Mouse (Mus musculus) cerebellum, adult 2 months (tissue): ENCODE measurements around the gene Cited4. TPM values are rescaled to one million over a fixed set of nuclear protein-coding genes. Genes with fewer than 3 reads are reported as not detected.

Experiments
- DNase-seq, 2 experiments: peaks; one replicate each; pipeline ENCODE4 v3.0.0; 2021
- H3K27ac ChIP-seq: fragments of 200-500 bp; 2 replicates; pipeline ENCODE4 v1.5.1; 2012; ENCODE audit warnings: low read length, control low read depth, inconsistent platforms; ENCODE audit not compliant: insufficient read depth
- H3K27me3 ChIP-seq: fragments of 200-500 bp; 2 replicates; pipeline ENCODE4 v1.6.1; 2012; ENCODE audit warnings: inconsistent platforms, mild to moderate bottlenecking, low read length, moderate library complexity; ENCODE audit not compliant: control insufficient read depth, insufficient read depth
- H3K4me1 ChIP-seq: fragments of 200-500 bp; 2 replicates; pipeline ENCODE4 v1.6.1; 2011; ENCODE audit warnings: low read length; ENCODE audit not compliant: control insufficient read depth, insufficient read depth
- H3K4me3 ChIP-seq: fragments of 200-500 bp; replicated peaks from 2 replicates; pipeline ENCODE3; 2011; ENCODE audit warnings: mild to moderate bottlenecking, low read depth, low read length, control low read depth; ENCODE audit not compliant: insufficient read depth
- CTCF ChIP-seq: fragments of 200-500 bp; IDR thresholded peaks from 2 replicates; pipeline ENCODE4 v1.5.1; 2011; ENCODE audit warnings: low read depth, mild to moderate bottlenecking, control low read depth, low read length, moderate library complexity, borderline replicate concordance; ENCODE audit not compliant: insufficient read depth
- POLR2A ChIP-seq: fragments of 200-500 bp; IDR thresholded peaks from 2 replicates; pipeline ENCODE4 v1.6.1; 2011; ENCODE audit warnings: low read length, control low read depth, borderline replicate concordance; ENCODE audit not compliant: insufficient read depth
- whole genome bisulfite sequencing: fragments of 180-500 bp; shearing (Covaris S2); methylation state at CpG from one replicate; pipeline ENCODE4 v1.1.7; 2018; 5-methylcytosine and 5-hydroxymethylcytosine counted together
- polyA plus RNA-seq: library from polyadenylated mRNA; depleted of rRNA; stranded (reverse); fragments of >200 nt; gene quantifications from 2 replicates; pipeline ENCODE4 v1.2.3, GENCODE M21; 2012; rRNA removed

The Cited4 gene
- polyA plus RNA-seq, result 9.3 and 12.5 TPM in 2 replicates

DNA sequence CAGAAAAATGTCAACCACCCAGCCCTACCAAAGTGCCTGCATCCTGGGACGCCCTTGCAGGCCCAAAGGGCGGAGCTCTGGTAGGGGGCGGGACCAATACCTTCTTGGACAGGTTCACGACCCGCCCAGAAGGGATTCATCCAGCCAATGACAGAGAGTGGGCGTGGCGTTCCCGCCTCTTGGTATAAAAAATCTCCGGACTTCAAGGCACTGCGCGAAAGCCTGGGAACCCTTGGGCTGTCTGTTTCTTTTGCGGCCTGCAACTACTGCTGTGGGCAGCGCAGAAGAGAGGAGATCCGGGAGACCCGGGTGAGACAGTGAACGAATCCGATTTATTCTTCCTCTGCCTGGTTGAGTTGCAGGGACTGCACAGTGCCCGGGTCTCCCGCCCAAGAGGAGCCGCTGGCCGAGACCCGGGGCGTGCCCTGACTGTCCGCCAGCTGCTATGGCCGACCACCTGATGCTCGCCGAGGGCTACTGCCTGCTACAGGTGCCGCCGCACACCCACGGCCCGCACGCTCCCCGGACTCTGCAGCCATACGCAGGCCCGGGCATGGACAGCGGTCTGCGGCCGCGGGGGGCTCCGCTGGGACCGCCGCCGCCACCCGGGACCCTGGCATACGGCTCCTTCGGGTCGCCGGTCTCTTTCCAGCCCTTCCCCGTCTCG, at the start of gene Cited4:
Gene Cited4 (plus strand): TSS at position 215 of the 667 bp plus-strand sequence.
- 2% methylated on average over 49 of the region's 50 CpGs for WGBS
- H3K27ac ChIP-seq, result peak within 1 kb of the TSS; percentile 73
- peaks cover 5% of the 10 kb centered on the region; the same call in 1 of the 2 replicates for H3K4me1 ChIP-seq
- TF ChIP-seq CTCF (no peak), POLR2A (peak; percentile 96)
- peak within 1 kb of the TSS; percentile 73 for H3K4me3 ChIP-seq
- H3K27me3 ChIP-seq, result no peaks in the 10 kb centered on the region
- DNase-seq, result peak; percentile 94

DNA sequence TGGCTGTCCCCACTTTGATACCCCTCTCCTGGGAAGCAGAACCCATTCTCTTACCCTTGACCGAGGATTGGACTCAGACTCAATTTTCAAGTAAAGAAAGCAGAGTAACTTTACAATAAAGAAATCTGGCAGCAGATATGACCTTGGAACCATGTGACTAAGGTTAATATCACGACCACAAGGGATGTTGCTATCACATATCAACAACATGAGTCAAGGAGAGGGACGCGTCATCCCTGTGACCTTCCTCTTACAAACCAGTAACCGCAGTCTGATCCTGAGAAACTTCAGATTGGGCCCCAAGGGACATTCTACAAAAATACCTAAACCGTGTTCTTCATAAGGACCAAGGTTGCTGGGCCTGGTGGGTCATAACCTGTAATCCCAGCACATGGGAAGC, 38.6 kb upstream of the Cited4 start:
- TF ChIP-seq POLR2A (no peak), CTCF (no peak)
- DNase-seq, result no peak
- 93% methylated on average over 6 of the region's 6 CpGs for WGBS
- no peaks in the 10 kb centered on the region for H3K27me3 ChIP-seq
- no peak overlapping the region for H3K4me3 ChIP-seq
- H3K4me1 ChIP-seq, result no peaks in the 10 kb centered on the region; the same call in 1 of the 2 replicates
- H3K27ac ChIP-seq, result no peak overlapping the region

- no peak overlapping the region for H3K27ac ChIP-seq
Measured at GRCm38 (mm10) chr4:120630218-120630931, 36.0 kb upstream of the Cited4 start.

GRCm38 (mm10) chr4:120631828-120632227, 34.5 kb upstream of the Cited4 start:
- H3K4me1 ChIP-seq, result peaks cover 4% of the 10 kb centered on the region; the same call in 1 of the 2 replicates
- TF ChIP-seq POLR2A (no peak), CTCF (no peak)
- no peak overlapping the region for H3K4me3 ChIP-seq
- H3K27ac ChIP-seq, result no peak overlapping the region
- no peaks in the 10 kb centered on the region for H3K27me3 ChIP-seq
- WGBS, result 81% methylated on average over 6 of the region's 6 CpGs
- no peak for DNase-seq

More at GRCm38 (mm10) chr4:120630218-120630931, 36.0 kb upstream of the Cited4 start:
- TF ChIP-seq CTCF (no peak), POLR2A (no peak)
- no peak for DNase-seq
- no peak overlapping the region for H3K4me3 ChIP-seq
- peaks cover 4% of the 10 kb centered on the region; the same call in 1 of the 2 replicates for H3K4me1 ChIP-seq
- H3K27me3 ChIP-seq, result no peaks in the 10 kb centered on the region
- WGBS, result 90% methylated on average over 8 of the region's 8 CpGs

DNA sequence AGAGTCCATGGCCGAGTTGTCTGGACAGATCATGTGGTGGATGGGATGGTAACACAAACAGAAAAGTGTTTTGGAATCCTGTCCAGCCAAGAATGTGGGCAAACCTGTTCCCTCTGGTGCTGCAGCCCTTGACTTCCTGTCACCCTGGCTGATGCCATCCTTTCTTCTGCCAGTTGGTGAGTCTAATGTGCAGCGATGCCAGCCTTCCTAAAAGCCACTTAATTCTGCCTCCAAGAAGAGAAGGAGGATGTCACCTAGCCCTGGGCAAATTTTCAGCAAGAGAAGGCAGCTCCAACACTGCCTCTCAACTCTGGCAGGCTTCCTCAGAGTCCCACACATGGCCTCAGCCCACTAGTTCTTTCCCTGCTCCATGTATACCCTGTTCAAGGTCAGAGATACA, 31.0 kb upstream of the Cited4 start:
- peak; percentile 44 to 69 for DNase-seq
- TF ChIP-seq CTCF (no peak), POLR2A (no peak)
- Histone ChIP-seq H3K4me1 (peaks cover 4% of the 10 kb centered on the region; the same call in 1 of the 2 replicates), H3K27ac (no peak overlapping the region; the same call in 1 of the 2 replicates), H3K4me3 (no peak overlapping the region), H3K27me3 (no peaks in the 10 kb centered on the region)
- 13% methylated on average over 2 of the region's 2 CpGs for WGBS

DNA sequence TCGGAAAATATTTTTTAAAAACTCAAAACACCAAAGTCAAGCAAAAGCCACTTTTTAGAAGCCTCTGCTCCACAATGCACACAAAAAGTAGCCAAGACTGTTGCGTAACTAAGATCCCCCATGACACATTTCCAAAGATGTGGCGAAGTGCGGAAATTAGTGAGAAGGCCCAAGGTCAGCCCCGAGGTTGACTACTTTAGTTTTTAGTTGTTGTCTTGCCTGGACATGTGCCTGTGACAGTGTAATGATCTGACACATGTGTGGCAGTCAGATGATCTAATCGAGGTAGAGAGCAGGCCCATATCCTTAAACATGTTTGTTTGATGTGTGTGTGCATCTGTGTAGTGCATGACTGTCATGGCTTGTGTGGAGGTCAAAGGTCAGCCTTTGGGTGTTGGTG, 24.4 kb upstream of the Cited4 start:
- DNase-seq, result no peak
- Histone ChIP-seq H3K27me3 (no peaks in the 10 kb centered on the region), H3K4me3 (no peak overlapping the region), H3K4me1 (no peaks in the 10 kb centered on the region), H3K27ac (no peak overlapping the region)
- TF ChIP-seq CTCF, result no peak
- TF ChIP-seq POLR2A, result no peak
- whole genome bisulfite sequencing, result 92% methylated on average over 6 of the region's 6 CpGs

GRCm38 (mm10) chr4:120643899-120644298, 22.5 kb upstream of the Cited4 start:
- no peak overlapping the region for H3K27ac ChIP-seq
- no peaks in the 10 kb centered on the region for H3K27me3 ChIP-seq
- DNase-seq, result no peak
- no peak overlapping the region for H3K4me3 ChIP-seq
- 77% methylated on average over 3 of the region's 3 CpGs for WGBS
- no peak for TF ChIP-seq POLR2A
- no peak for TF ChIP-seq CTCF
- H3K4me1 ChIP-seq, result peaks cover 8% of the 10 kb centered on the region; the same call in 1 of the 2 replicates
